Mouse (Mus musculus): ENCODE results near the gene Pdpk1.

- no peak for TF ChIP-seq POLR2A (IDR thresholded peaks at IDR 0.05; ENCODE audit: control insufficient read depth, extremely low read depth, insufficient read depth, low read length, poor library complexity)
- no peak for TF ChIP-seq CTCF (IDR thresholded peaks at IDR 0.05; ENCODE audit: borderline replicate concordance, control insufficient read depth, extremely low read depth, insufficient read depth, low read length, poor library complexity)
Measured at GRCm38 (mm10) chr17:24037844-24038243, 112.9 kb downstream of the Pdpk1 start, which contains the start of gene Prss27.
